Mouse (Mus musculus) midbrain, embryonic 13.5 days (tissue): ENCODE measurements around the gene Snx10. TPM values are rescaled to one million over a fixed set of nuclear protein-coding genes. Genes with fewer than 3 reads are reported as not detected.

Source experiments
- ATAC-seq: fragments of 200-750 bp; cut with Nextera tagmentation; 2 replicates; pipeline ENCODE4 v1.8.0; 2017; ENCODE audit warnings: mild to moderate bottlenecking, moderate TSS enrichment, moderate library complexity
- H3K27ac ChIP-seq: fragments of 300-500 bp; sonication (generic); 2 replicates; pipeline ENCODE4 v1.5.1; 2015; ENCODE audit warnings: inconsistent platforms, mild to moderate bottlenecking, moderate library complexity
- H3K27me3 ChIP-seq: fragments of 300-500 bp; sonication (generic); 2 replicates; pipeline ENCODE4 v1.6.1; 2015; ENCODE audit warnings: mild to moderate bottlenecking, inconsistent platforms
- H3K36me3 ChIP-seq: fragments of 300-500 bp; sonication (generic); 2 replicates; pipeline ENCODE4 v1.6.1; 2015; ENCODE audit warnings: mild to moderate bottlenecking, inconsistent platforms
- H3K4me1 ChIP-seq: fragments of 300-500 bp; sonication (generic); replicated peaks from 2 replicates; pipeline ENCODE4 v1.6.1; 2015; ENCODE audit warnings: inconsistent platforms
- H3K4me2 ChIP-seq: fragments of 300-500 bp; sonication (generic); replicated peaks from 2 replicates; pipeline ENCODE4 v1.6.1; 2015; ENCODE audit warnings: moderate library complexity, mild to moderate bottlenecking, inconsistent platforms
- H3K4me3 ChIP-seq: fragments of 300-500 bp; sonication (generic); replicated peaks from 2 replicates; pipeline ENCODE4 v1.5.1; 2015; ENCODE audit warnings: mild to moderate bottlenecking, inconsistent platforms
- H3K9ac ChIP-seq: fragments of 300-500 bp; sonication (generic); replicated peaks from 2 replicates; pipeline ENCODE4 v1.6.1; 2015; ENCODE audit warnings: mild to moderate bottlenecking, inconsistent platforms
- H3K9me3 ChIP-seq: fragments of 300-500 bp; sonication (generic); 2 replicates; pipeline ENCODE4 v1.6.1; 2016; ENCODE audit warnings: mild to moderate bottlenecking, inconsistent platforms
- WGBS: fragments of 180-500 bp; shearing (Covaris S2); methylation state at CpG from one replicate; pipeline ENCODE4 v1.1.7; 2015; 5-methylcytosine and 5-hydroxymethylcytosine counted together
- microRNA-seq: library from miRNA; unstranded; fragments of <30 nt; microRNA quantifications from one replicate; pipeline ENCODE4, GENCODE M21; 2016
- polyA plus RNA-seq: library from polyadenylated mRNA; unstranded; fragments of >200 nt; fragmentation: Nextera tagmentation; extraction: Ambion mirVana; gene quantifications from 2 replicates; pipeline ENCODE4 v1.2.1, GENCODE M21; 2015

Gene Snx10
- polyA plus RNA-seq, 1 experiment from 2014 or later = 49.6 TPM

GRCm38 (mm10) chr6:51626843-51627242 lies 103.1 kb downstream of the Snx10 start:
- H3K4me1 ChIP-seq = no peaks in the 10 kb centered on the region
- no peaks in the 10 kb centered on the region for H3K27me3 ChIP-seq
- H3K4me3 ChIP-seq = no peak overlapping the region
- no peak overlapping the region for H3K27ac ChIP-seq
- no peak overlapping the region for H3K4me2 ChIP-seq
- no peaks in the 10 kb centered on the region for H3K36me3 ChIP-seq
- ATAC-seq = no peak
- H3K9ac ChIP-seq = no peak overlapping the region
- no peaks in the 10 kb centered on the region for H3K9me3 ChIP-seq
- 88% methylated on average over 5 of the region's 5 CpGs for WGBS

- Histone ChIP-seq H3K36me3 (no peaks in the 10 kb centered on the region), H3K4me2 (no peak overlapping the region), H3K9ac (no peak overlapping the region), H3K4me3 (no peak overlapping the region), H3K27me3 (no peaks in the 10 kb centered on the region), H3K9me3 (no peaks in the 10 kb centered on the region), H3K27ac (no peak overlapping the region), H3K4me1 (no peaks in the 10 kb centered on the region)
- no peak for ATAC-seq
- 66% methylated on average over 3 of the region's 3 CpGs for WGBS
Observed at GRCm38 (mm10) chr6:51629671-51630070, 106.0 kb downstream of the Snx10 start.

GRCm38 (mm10) chr6:51630184-51630583 lies 106.5 kb downstream of the Snx10 start:
- H3K9me3 ChIP-seq = no peaks in the 10 kb centered on the region
- peaks cover 4% of the 10 kb centered on the region for H3K4me1 ChIP-seq
- no peaks in the 10 kb centered on the region for H3K36me3 ChIP-seq
- no peak overlapping the region for H3K27ac ChIP-seq
- no peak overlapping the region for H3K4me3 ChIP-seq
- H3K9ac ChIP-seq = no peak overlapping the region
- ATAC-seq = no peak
- whole genome bisulfite sequencing = 81% methylated on average over 2 of the region's 2 CpGs
- H3K4me2 ChIP-seq = no peak overlapping the region
- H3K27me3 ChIP-seq = no peaks in the 10 kb centered on the region

GRCm38 (mm10) chr6:51632928-51633662 lies 109.4 kb downstream of the Snx10 start:
- Histone ChIP-seq H3K9me3 (no peaks in the 10 kb centered on the region), H3K4me1 (peaks cover 11% of the 10 kb centered on the region), H3K9ac (no peak overlapping the region), H3K36me3 (no peaks in the 10 kb centered on the region), H3K27ac (0 out of 2 replicates have a peak overlapping the region, but pooled peaks have one; percentile 14), H3K4me2 (no peak overlapping the region), H3K27me3 (no peaks in the 10 kb centered on the region), H3K4me3 (no peak overlapping the region)
- WGBS = 79% methylated on average over 4 of the region's 4 CpGs
- ATAC-seq = no peak

- Histone ChIP-seq H3K27me3 (no peaks in the 10 kb centered on the region), H3K27ac (0 out of 2 replicates have a peak overlapping the region, but pooled peaks have one; percentile 14), H3K4me3 (no peak overlapping the region), H3K4me1 (peaks cover 11% of the 10 kb centered on the region), H3K9me3 (no peaks in the 10 kb centered on the region), H3K36me3 (no peaks in the 10 kb centered on the region), H3K4me2 (no peak overlapping the region), H3K9ac (no peak overlapping the region)
- 72% methylated on average over 8 of the region's 8 CpGs for WGBS
- no peak for ATAC-seq
Observed at GRCm38 (mm10) chr6:51633663-51634362, 110.1 kb downstream of the Snx10 start.

GRCm38 (mm10) chr6:51636019-51636568 lies 112.4 kb downstream of the Snx10 start:
- no peak overlapping the region for H3K4me3 ChIP-seq

More at GRCm38 (mm10) chr6:51636019-51636568, 112.4 kb downstream of the Snx10 start:
- Histone ChIP-seq H3K4me2 (no peak overlapping the region), H3K27me3 (no peaks in the 10 kb centered on the region), H3K36me3 (no peaks in the 10 kb centered on the region), H3K9me3 (no peaks in the 10 kb centered on the region), H3K4me1 (peaks cover 15% of the 10 kb centered on the region), H3K9ac (no peak overlapping the region), H3K27ac (no peak overlapping the region)
- WGBS = 81% methylated on average over 11 of the region's 11 CpGs
- no peak for ATAC-seq

Small RNA genes lying within 50 kb of the gene (microRNA-seq; reads per million reads assigned to microRNA genes)
- not detected for gene Gm22914

Other genes starting within 250 kb of the Snx10 start
- 4.6 and 6.4 TPM in 2 replicates for gene Nfe2l3, start 91.2 kb upstream of the Snx10 start, polyA plus RNA-seq
- 2,073 and 2,164 TPM in 2 replicates for gene Hnrnpa2b1, start 54.0 kb upstream of the Snx10 start, polyA plus RNA-seq
- gene Cbx3, start 53.5 kb upstream of the Snx10 start, polyA plus RNA-seq = 593 and 670 TPM in 2 replicates